Mouse (Mus musculus) gastrocnemius, adult 8-10 months (tissue): ENCODE data around the gene Nfe2l3. TPM values are rescaled to one million over a fixed set of nuclear protein-coding genes. Genes with fewer than 3 reads are reported as not detected.
A peak's percentile ranks its signal among the peaks of the same experiment; 100 is the strongest.
"Not testable (repeated sequence)": the region's sequence is repeated elsewhere in the genome, so short reads cannot be mapped to it uniquely, and the experiment has no call there.

Experiments
- DNase-seq, 2 experiments: peaks; one replicate each; pipeline ENCODE4 v3.0.0; 2022; ENCODE audit warnings: low spot score in 2 of 2
- total RNA-seq, 4 experiments: library from RNA; stranded (reverse); gene quantifications; 2 replicates each; pipeline ENCODE4 v1.2.4; 2022

Nfe2l3 gene
- not detected for total RNA-seq

GRCm38 (mm10) chr6:51432535-51433397 lies at the start of gene Nfe2l3:
Gene Nfe2l3, plus strand, starts transcription at chr6:51432670.
- DNase-seq = peak in 1 of 2 experiments; percentile 6

DNA sequence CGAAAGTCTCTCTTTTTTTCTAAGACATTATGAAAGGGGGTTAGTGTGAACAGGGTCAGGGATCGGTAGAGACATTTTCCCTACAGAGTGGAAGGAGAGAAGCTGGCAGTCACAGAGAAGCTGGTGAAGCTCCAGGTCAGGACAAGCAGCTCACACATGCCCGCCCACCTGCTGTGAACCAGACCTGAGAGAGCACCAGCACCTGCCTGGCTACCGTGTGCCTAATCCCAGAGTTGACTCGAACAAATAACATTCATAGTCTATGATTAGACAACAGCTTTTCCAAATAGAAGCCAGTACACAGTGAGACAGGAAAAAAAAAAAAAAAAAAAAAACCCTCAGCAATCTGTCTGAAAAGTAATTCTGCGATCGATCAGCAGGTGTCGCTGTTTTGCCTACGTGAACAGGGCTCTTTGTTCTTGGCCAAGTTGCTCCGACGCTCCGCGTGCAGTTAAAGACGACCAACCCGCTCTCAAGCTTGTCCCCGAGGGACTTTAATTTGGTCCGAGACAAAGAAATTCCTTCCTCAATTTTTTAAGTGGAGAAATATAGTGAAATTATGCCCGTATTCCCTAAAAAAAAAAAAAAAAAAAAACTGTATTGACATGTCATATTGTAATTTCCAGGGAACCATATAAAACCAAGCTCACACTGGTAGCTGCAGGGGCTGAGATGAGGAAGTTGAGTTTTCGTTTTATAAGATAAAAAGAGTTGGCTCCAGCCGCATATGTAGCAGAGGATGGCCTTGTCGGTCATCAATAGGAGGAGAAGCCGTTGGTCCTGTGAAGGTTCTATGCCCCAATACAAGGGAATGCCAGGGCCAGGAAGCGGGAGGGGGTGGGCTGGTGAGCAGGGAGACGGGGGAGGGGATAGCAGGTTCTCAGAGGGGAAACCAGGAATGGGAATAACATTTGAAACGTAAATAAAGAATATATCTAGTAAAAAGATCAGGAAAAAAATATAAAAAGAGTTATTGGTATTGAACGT lies 48.4 kb upstream of the Nfe2l3 start:
- peak; percentile 60 to 63 for DNase-seq

GRCm38 (mm10) chr6:51390505-51390904 lies 42.0 kb upstream of the Nfe2l3 start:
- DNase-seq = no peak

- DNase-seq = no peak
Observed at GRCm38 (mm10) chr6:51391816-51392490, 40.5 kb upstream of the Nfe2l3 start.

DNA sequence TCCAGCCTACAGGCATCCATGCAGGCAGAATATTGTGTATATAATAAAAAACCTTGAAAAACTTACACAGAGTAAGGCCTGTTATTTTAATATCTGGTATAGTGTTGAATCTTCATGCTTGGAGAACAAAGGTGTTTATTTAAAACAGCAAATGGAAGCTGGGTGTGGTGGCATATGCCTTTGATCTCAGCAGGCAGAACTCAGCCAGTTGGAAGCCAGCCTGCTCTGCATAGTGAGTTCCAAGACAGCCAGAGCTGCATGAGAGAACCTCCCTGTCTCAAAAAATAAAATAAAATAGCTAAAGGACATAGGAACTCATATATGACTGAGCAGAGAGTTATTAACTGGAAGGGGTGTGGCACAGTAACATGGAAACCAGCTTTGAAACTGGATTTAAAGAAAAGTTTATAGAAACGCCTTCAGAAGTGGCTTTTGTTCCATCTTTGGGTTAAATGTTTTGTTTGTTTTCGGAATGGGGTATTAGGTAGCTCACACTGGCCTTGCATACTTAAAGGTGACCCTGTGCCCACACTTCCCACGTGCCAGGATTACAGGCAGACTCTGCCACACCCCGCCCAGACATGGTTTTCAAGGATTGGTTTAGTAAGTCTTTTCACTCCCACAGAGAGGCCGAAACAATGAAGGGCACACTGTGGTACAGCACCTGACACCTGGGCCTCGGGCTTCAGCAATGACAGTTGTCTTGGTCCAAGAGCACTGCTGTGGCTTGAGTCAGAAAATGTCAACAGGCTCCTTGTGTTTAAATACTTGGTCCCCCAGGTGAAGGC lies 38.9 kb upstream of the Nfe2l3 start:
- DNase-seq = no peak

GRCm38 (mm10) chr6:51394367-51394766 lies 38.1 kb upstream of the Nfe2l3 start:
- DNase-seq = not testable (repeated sequence)

- not testable (repeated sequence) for DNase-seq
Observed at GRCm38 (mm10) chr6:51394963-51395362, 37.5 kb upstream of the Nfe2l3 start.

DNA sequence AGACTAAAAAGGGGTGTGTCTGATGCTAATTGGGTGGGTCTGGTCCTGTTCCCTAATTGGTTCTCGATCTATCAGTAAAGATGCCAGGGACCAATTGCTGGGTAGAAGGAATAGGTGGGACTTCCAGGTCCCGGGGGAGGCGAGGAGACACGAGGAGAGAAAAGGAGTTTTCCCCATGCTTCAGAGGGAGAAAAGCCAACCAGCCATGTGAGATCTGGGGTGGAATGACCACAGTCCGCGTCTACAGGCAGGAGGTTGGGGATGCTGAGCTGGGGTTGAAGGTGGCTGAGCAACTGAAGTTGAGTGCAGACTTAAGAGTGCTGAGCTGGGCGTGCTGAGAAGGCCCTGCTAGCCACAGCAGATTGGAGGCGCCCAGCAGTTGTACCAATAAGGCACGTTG lies 37.0 kb upstream of the Nfe2l3 start:
- DNase-seq = no peak

GRCm38 (mm10) chr6:51399113-51399518 lies 33.4 kb upstream of the Nfe2l3 start:
- peak in 1 of 2 experiments; percentile 8 for DNase-seq

DNA sequence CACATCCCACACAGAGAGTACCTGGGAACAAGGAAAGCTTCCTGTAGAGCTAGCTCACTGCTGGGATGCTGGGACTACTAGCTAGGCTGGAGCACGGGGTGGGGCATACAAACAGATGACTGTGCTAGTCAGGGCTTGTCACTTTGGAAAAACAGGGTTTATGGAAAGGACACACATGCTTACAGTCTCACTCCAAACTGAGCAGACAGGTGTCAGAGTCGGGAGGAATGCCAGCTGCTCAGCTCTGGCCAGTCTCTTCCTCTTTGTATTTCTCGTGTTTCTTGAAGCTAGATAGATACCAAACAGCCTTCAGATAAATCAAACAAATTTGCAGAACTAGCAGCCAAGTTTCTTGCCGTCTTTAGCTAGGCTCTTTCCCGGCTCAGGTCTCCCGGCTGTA lies 31.2 kb upstream of the Nfe2l3 start:
- DNase-seq = no peak

DNA sequence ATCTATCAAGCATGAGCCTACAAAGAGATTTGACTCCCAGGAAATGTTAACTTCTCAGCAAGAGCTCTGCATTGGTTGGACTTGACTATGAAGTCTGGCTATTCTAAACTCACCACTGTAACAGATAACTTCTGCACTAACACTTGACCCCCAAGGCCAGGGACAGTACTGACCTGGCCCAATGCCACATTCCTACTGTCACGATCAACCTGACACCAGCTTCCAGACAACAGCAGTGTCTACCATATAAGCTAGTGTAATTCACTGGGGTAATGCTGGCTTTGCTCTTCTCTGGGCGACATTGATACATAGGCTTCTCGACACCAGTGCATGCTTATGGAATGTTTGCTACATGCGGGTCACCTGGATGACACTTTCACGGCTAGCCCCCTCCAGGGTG lies 28.9 kb upstream of the Nfe2l3 start:
- DNase-seq = no peak

DNA sequence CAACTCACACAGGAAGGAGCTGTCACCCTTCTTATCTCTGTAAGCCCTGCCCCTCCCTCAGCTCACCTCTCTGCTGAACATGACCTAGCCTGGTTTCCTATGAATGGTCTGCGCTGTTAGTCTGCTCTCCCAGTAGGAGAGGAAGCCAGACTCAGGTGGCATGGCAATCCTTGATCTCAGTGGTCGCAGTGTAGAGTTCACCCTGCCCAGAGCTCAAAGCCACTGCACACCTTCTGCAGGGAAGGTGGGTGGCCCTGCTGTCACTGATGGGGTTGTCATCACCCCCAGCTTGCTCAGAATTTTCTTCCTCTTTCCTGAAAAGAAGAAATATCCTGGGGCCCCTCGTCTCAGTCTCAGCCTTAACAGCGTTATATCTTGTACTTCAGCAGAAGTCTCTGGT lies 28.0 kb upstream of the Nfe2l3 start:
- DNase-seq = no peak

DNA sequence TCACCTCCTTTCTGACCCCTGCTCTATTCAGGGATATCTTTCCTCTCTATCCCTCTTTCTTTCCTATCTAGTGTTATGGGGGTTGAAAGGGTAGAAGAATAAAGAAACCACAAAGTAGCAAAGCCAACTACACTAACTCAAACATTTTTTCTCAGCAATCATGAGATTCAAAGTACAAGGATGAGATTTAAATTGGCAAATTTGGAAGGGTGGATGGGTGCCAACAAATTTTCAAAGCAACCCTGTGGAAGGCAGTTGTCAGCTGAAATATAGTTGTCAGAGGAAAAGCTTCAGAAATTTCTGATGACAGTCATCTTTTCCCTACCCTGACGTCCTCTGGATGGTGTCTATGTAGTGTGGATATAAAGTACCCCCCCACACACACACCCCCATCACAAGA lies 16.0 kb upstream of the Nfe2l3 start:
- DNase-seq = no peak

GRCm38 (mm10) chr6:51417306-51417936 lies 15.0 kb upstream of the Nfe2l3 start:
- no peak for DNase-seq

GRCm38 (mm10) chr6:51423466-51424122 lies 8.9 kb upstream of the Nfe2l3 start:
- no peak for DNase-seq

DNA sequence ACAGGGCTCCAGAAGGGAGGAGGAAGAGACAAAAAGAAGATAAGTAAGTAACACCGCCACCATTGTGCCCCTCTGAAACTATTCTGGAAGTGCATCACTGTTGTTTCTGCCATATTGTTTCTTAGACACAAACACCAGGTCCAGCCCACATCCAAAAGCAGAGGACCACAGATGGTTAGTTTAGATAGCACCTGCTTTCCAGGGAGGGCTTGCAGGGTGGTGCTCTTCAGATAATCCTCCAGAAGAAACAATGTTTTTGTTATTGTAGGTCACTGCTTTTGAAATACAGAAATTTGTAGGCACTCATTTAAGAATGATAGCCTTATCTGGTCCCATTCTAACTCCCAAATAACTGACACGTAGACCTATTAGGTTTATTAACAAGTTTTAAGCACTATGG lies 7.9 kb upstream of the Nfe2l3 start:
- no peak for DNase-seq

DNA sequence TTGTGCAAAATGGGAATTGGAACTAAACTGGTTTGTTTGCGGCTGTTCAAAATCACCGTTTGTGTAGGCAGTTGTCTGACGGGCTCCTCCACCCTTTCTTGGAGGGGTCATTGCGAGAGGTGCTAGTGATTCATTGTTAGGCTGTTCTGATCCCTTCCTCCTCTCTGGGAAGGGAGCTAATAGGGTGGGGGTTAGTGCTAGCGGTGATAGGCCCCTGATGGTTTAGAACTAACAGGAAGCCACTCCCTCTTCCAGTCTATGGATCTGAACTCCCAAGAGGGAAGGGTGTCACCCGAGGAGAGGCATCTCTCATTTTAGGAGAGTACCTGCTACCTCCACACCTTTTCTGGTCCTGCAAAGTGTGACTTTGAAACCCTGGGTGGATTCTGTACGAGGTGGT lies 1.8 kb downstream of the Nfe2l3 start:
- no peak for DNase-seq

- no peak for DNase-seq
Observed at GRCm38 (mm10) chr6:51437665-51438064, 5.2 kb downstream of the Nfe2l3 start.

DNA sequence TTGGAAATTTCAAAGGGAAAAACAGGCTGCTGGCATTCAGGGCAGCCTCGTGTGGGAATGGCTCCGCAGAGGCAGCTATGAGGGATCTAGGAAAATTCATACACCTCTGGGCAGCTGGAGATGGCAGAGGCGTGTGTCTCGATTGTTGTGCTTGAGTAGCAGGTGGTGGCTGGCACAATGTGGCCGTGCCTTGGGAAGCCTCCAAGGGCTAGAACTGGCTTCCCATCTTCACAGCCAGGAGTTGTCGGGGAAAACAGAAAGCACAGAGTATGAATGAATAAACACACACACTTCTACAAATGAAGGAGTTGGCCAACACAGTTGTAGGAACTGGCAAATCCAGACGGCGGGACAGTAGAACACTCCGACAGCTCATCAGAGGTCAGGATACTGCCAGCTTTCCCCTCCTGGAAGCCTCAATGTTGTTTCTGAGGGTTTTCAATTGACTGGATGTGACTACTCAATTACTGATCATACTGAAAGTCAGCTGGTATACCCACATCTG lies 6.4 kb downstream of the Nfe2l3 start:
- no peak for DNase-seq
